Mouse (Mus musculus) liver, embryonic 15.5 days (tissue): ENCODE results near the gene Ccnjl. TPM values are rescaled to one million over a fixed set of nuclear protein-coding genes. Genes with fewer than 3 reads are reported as not detected.
A peak's percentile ranks its signal among the peaks of the same experiment; 100 is the strongest.

Experiments
- ATAC-seq: fragments of 200-750 bp; cut with Nextera tagmentation; 2 replicates; pipeline ENCODE4 v1.8.0; 2017; ENCODE audit warnings: moderate number of reproducible peaks, mild to moderate bottlenecking, moderate library complexity; ENCODE audit not compliant: insufficient read depth
- H3K27ac ChIP-seq: fragments of 300-500 bp; sonication (generic); replicated peaks from 2 replicates; pipeline ENCODE4 v1.5.1; 2015; ENCODE audit warnings: mild to moderate bottlenecking, inconsistent platforms
- H3K27me3 ChIP-seq: fragments of 300-500 bp; sonication (generic); 2 replicates; pipeline ENCODE4 v1.6.1; 2015; ENCODE audit warnings: mild to moderate bottlenecking, inconsistent platforms
- H3K36me3 ChIP-seq: fragments of 300-500 bp; sonication (generic); replicated peaks from 2 replicates; pipeline ENCODE4 v1.6.1; 2015; ENCODE audit warnings: moderate library complexity, mild to moderate bottlenecking, inconsistent platforms
- H3K4me1 ChIP-seq: fragments of 300-500 bp; sonication (generic); replicated peaks from 2 replicates; pipeline ENCODE4 v1.6.1; 2015; ENCODE audit warnings: inconsistent platforms
- H3K4me2 ChIP-seq: fragments of 300-500 bp; sonication (generic); 2 replicates; pipeline ENCODE4 v1.6.1; 2015; ENCODE audit warnings: moderate library complexity, mild to moderate bottlenecking, inconsistent platforms
- H3K4me3 ChIP-seq: fragments of 300-500 bp; sonication (generic); replicated peaks from 2 replicates; pipeline ENCODE4 v1.5.1; 2015; ENCODE audit warnings: mild to moderate bottlenecking, inconsistent platforms
- H3K9ac ChIP-seq: fragments of 300-500 bp; sonication (generic); 2 replicates; pipeline ENCODE4 v1.6.1; 2015; ENCODE audit warnings: moderate library complexity, mild to moderate bottlenecking, inconsistent platforms
- H3K9me3 ChIP-seq: fragments of 300-500 bp; sonication (generic); replicated peaks from 2 replicates; pipeline ENCODE4 v1.6.1; 2016; ENCODE audit warnings: inconsistent platforms
- WGBS: fragments of 180-500 bp; shearing (Covaris S2); methylation state at CpG from one replicate; pipeline ENCODE4 v1.1.7; 2015; ENCODE audit warnings: mixed read lengths; ENCODE audit not compliant: insufficient replicate concordance; 5-methylcytosine and 5-hydroxymethylcytosine counted together
- polyA plus RNA-seq: library from polyadenylated mRNA; unstranded; fragments of >200 nt; fragmentation: Nextera tagmentation; extraction: Ambion mirVana; gene quantifications from 2 replicates; pipeline ENCODE4 v1.2.1, GENCODE M21; 2015

Gene Ccnjl
- polyA plus RNA-seq, 1 experiment from 2014 or later = 2.0 TPM

DNA sequence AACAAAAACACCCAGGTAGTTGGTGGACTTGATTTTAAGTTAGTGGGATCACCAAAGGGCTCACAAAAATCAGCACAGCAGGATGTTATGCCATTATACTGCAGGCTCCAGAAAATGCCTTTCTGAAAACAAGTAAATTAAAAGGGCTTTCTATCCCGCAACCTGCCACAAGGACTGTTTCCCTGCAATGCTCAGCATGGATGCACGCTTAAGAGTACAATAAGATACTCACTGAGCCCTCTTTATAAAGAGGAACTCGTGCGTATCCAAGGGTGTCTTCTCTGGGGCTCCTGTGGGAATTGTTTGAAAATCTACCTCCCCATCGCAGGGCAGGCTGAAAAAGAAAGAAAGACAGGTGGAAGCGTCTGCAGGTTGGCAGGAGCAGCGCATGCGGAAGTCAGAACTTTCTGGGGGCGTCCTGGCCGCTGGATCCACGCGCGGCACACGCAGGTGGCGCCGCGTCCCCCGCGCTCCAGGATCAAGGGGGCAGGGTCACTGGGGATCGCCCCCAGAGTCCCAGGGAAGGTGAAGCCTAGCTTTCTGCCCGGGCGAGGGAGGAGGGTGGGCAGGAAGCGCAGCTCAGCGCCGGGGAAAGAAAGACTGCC is 404 bp upstream of the Ccnjl start:
- WGBS = 3% methylated on average over 25 of the region's 25 CpGs
- no peak for ATAC-seq
- H3K9me3 ChIP-seq = no peaks in the 10 kb centered on the region
- H3K4me1 ChIP-seq = no peaks in the 10 kb centered on the region; the same call in 1 of the 2 replicates
- peak overlapping the region; percentile 75 for H3K4me2 ChIP-seq
- peaks cover 30% of the 10 kb centered on the region for H3K27me3 ChIP-seq
- no peaks in the 10 kb centered on the region for H3K36me3 ChIP-seq
- peak overlapping the region; percentile 61 for H3K4me3 ChIP-seq
- no peak overlapping the region for H3K27ac ChIP-seq
- H3K9ac ChIP-seq = peak overlapping the region; percentile 45; the same call in 1 of the 2 replicates

DNA sequence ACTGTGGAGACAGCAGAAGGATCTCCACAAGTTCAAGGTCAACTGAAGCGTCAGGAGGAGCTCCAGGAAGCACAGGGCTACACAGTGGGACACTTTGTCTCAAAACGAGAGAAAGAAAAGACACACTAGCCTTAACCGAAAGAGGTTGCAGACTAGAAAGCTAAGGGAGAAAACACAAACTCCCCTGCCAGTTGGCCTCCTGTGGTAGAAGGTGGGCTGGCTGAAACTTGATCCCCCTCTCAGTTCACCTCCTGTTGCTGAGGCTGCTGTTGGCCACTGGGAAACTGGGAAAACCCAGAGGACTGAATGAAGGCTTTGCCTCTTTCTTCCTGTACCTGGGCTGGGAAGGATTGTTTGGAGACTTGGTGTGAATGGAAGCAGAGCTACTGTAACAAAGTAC is 1.5 kb downstream of the Ccnjl start:
- Histone ChIP-seq H3K4me2 (no peak overlapping the region), H3K27me3 (peaks cover 30% of the 10 kb centered on the region), H3K4me1 (no peaks in the 10 kb centered on the region; the same call in 1 of the 2 replicates), H3K4me3 (no peak overlapping the region), H3K27ac (no peak overlapping the region), H3K9me3 (no peaks in the 10 kb centered on the region), H3K36me3 (no peaks in the 10 kb centered on the region), H3K9ac (no peak overlapping the region)
- ATAC-seq = no peak
- 57% methylated on average over 3 of the region's 3 CpGs for WGBS

DNA sequence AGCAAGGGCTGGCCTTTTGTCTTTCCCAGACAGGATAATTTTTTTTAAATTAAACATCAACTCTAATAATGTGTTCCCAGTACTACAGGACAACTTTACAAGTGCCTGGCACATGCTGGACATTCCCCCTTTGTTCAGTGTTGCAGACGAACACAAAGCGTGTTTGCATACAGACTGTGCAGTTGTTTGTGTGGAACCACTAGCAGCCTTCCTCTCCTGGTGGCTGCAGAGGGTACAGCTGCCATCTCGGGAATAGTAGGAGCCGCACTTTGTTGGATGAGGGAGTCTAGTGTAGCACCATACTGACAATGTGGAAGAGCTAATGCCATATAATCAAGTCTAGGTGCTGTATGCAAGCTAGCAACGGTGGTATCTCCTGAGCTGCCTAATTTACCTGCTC is 3.0 kb downstream of the Ccnjl start:
- H3K36me3 ChIP-seq = no peaks in the 10 kb centered on the region

DNA sequence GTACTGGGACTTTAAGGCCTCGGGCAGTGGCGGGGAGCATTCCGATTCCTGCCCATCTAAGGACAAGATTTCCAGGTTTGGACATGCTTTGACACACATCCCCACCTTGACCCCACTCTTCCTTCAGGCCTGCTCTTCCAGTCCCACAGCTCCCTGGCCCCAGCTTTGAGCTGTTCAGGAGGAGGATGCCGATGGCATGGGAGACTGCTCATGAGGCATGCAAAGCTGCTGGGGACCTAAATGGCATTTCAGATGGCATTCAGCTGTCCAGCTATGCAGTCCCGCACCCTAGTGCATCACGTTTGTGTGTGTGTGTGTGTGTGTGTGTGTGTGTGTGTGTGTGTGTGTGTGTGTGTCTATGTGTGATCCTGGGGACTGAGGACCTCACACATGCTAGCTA is 8.5 kb downstream of the Ccnjl start:
- H3K4me2 ChIP-seq = no peak overlapping the region
- WGBS = 58% methylated on average over 6 of the region's 6 CpGs
- no peak overlapping the region for H3K4me3 ChIP-seq
- no peaks in the 10 kb centered on the region for H3K27me3 ChIP-seq
- H3K9ac ChIP-seq = no peak overlapping the region
- H3K36me3 ChIP-seq = no peaks in the 10 kb centered on the region
- H3K27ac ChIP-seq = no peak overlapping the region
- H3K4me1 ChIP-seq = no peaks in the 10 kb centered on the region
- no peak for ATAC-seq
- no peaks in the 10 kb centered on the region for H3K9me3 ChIP-seq

More for the DNA sequence above, 3.0 kb downstream of the Ccnjl start:
- Histone ChIP-seq H3K27ac (no peak overlapping the region), H3K4me1 (no peaks in the 10 kb centered on the region; the same call in 1 of the 2 replicates), H3K9me3 (no peaks in the 10 kb centered on the region), H3K9ac (no peak overlapping the region), H3K4me2 (no peak overlapping the region), H3K27me3 (peaks cover 30% of the 10 kb centered on the region), H3K4me3 (no peak overlapping the region)
- 58% methylated on average over 5 of the region's 5 CpGs for WGBS
- no peak for ATAC-seq

DNA sequence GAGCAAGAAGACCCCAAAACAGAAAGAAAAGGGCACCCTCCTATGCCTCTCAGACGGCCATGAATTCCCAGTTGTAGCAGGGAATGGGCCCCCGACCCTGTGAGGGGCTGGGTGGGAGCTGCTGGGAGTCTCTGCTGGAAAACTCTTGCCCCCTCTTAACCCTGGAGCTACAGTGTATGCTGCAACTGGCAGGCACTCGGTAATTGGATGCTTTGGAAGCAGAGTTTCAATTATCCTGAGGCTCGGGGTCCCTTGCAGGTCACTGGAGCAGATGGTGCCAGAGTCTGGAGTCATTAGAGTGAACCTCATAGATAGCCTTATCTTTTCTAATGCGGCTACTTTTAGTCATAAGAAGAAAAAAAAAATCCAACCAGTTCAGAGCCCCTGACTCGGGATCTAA is 11.3 kb downstream of the Ccnjl start:
- no peak overlapping the region for H3K27ac ChIP-seq
- ATAC-seq = no peak
- 40% methylated on average over 6 of the region's 6 CpGs for WGBS

DNA sequence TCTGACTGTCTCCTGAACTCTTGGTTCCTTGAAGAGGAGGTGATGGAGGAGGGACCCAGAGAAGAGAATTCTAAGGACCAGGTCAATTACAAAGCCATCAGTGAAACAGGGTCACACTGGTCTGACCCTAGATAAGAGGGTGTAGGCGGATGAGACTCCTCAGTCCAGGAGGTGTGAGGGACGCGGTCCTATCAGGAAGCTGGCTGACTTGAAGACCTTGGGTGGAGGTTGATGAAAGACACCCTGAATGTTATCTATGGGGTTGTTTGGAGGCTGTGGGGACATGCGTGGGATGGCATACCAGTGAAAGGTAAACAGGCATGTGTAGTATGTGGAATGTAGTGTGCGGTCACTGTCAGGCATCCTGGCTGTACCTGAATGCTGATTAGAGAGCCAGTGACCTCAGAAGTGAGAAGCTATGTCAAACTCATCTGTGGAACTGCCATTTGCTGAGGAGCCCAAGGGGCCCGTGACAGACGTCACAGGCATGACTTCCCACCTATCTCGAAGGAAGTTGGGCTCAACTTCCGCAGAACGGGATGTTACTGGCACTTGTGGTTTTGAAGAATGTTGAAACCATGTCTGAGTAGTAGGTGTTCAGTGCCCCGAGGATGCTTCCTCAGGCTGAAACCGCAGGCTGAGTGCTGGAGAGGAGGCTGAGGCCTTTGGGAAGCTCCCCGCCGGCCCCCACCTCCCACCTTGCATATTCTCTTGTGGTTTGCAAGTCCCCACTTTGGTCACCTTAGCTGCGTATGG is 15.3 kb downstream of the Ccnjl start:
- Histone ChIP-seq H3K27ac (no peak overlapping the region), H3K9ac (no peak overlapping the region), H3K36me3 (no peaks in the 10 kb centered on the region), H3K4me2 (no peak overlapping the region), H3K4me3 (no peak overlapping the region), H3K27me3 (no peaks in the 10 kb centered on the region), H3K9me3 (no peaks in the 10 kb centered on the region), H3K4me1 (peaks cover 30% of the 10 kb centered on the region)
- peak; percentile 34; the same call in 1 of the 2 replicates for ATAC-seq
- WGBS = 17% methylated on average over 15 of the region's 15 CpGs

More for the DNA sequence above, 11.3 kb downstream of the Ccnjl start:
- peaks cover 14% of the 10 kb centered on the region for H3K4me1 ChIP-seq
- no peaks in the 10 kb centered on the region for H3K36me3 ChIP-seq
- no peaks in the 10 kb centered on the region for H3K27me3 ChIP-seq
- H3K9me3 ChIP-seq = no peaks in the 10 kb centered on the region
- H3K4me2 ChIP-seq = no peak overlapping the region
- H3K9ac ChIP-seq = no peak overlapping the region
- H3K4me3 ChIP-seq = no peak overlapping the region

DNA sequence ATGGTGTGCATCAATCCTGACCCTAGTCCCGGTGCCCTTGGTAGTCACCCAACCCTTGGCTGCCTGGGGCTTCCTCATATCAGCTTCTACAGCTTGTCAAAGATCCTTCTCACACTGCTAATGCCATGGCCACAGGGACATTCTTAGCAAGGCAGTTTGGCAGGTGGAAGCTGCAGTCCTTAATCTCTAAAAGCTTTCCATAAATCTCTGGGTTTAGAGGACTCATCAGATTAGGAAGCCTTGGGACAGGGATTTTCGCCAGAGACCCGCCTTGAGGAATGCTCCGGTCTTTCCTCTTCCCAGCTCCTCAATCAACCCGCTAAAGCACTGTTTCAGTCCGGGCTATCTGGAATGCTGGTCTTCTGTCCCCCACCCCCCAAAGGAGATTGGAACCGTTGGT is 16.2 kb downstream of the Ccnjl start:
- WGBS = 59% methylated on average over 7 of the region's 7 CpGs
- no peak overlapping the region for H3K27ac ChIP-seq
- no peaks in the 10 kb centered on the region for H3K9me3 ChIP-seq
- H3K36me3 ChIP-seq = no peaks in the 10 kb centered on the region
- H3K4me3 ChIP-seq = no peak overlapping the region
- ATAC-seq = no peak
- peaks cover 38% of the 10 kb centered on the region for H3K4me1 ChIP-seq
- no peak overlapping the region for H3K9ac ChIP-seq
- no peaks in the 10 kb centered on the region for H3K27me3 ChIP-seq
- no peak overlapping the region for H3K4me2 ChIP-seq

GRCm38 (mm10) chr11:43545873-43546475 is 17.4 kb downstream of the Ccnjl start:
- Histone ChIP-seq H3K4me1 (peaks cover 43% of the 10 kb centered on the region), H3K9me3 (no peaks in the 10 kb centered on the region), H3K27me3 (no peaks in the 10 kb centered on the region), H3K4me3 (no peak overlapping the region), H3K4me2 (no peak overlapping the region), H3K27ac (no peak overlapping the region), H3K36me3 (no peaks in the 10 kb centered on the region), H3K9ac (no peak overlapping the region)
- ATAC-seq = no peak
- WGBS = 62% methylated on average over 16 of the region's 16 CpGs

GRCm38 (mm10) chr11:43546678-43547077 is 18.1 kb downstream of the Ccnjl start:
- no peak for ATAC-seq
- H3K4me3 ChIP-seq = no peak overlapping the region
- no peaks in the 10 kb centered on the region for H3K27me3 ChIP-seq
- H3K9ac ChIP-seq = no peak overlapping the region
- H3K9me3 ChIP-seq = no peaks in the 10 kb centered on the region
- no peaks in the 10 kb centered on the region for H3K36me3 ChIP-seq
- no peak overlapping the region for H3K27ac ChIP-seq
- H3K4me1 ChIP-seq = peaks cover 43% of the 10 kb centered on the region
- 66% methylated on average over 4 of the region's 4 CpGs for WGBS
- H3K4me2 ChIP-seq = no peak overlapping the region

GRCm38 (mm10) chr11:43548148-43548547 is 19.6 kb downstream of the Ccnjl start:
- no peak overlapping the region for H3K9ac ChIP-seq
- no peak for ATAC-seq
- no peak overlapping the region for H3K4me2 ChIP-seq

DNA sequence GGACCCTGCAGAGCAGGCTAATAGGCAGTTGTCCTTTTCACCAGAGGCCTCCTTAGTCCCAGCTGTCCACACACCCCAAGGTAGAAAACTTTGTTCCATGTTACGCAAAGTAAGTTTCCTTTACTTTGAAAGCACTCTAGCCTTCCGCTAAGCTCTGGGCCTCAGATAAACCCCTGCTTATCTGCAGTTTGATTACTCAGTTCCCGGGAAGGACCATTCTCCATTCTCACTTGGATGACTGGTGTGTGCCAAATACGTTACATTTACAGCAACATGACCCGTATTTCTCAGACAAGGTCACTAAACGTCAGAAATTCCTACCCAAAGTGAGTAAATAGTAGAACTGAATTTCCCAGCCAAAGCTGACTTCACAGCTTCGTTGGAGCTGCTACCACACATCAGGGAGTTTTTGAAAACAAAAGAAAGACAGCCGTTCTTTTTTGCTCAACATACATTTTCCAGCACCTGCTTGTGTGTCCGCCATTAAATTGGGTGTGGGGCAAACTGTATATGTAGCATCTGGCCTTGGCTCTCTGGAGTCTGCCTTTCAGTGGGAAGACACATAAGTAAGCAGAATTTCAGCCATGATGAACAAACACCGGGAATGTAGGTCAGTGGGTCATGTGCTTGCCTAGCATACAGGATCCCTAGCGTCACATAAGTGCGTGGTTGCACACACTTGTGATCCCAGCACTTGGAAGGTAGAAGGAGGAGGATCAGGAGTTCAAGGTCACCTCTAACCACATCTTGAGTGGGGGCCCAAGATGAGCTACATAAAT is 20.3 kb downstream of the Ccnjl start:
- Histone ChIP-seq H3K4me3 (no peak overlapping the region), H3K4me2 (no peak overlapping the region), H3K27me3 (no peaks in the 10 kb centered on the region), H3K27ac (peak overlapping the region; percentile 58), H3K9ac (no peak overlapping the region), H3K4me1 (peaks cover 38% of the 10 kb centered on the region), H3K36me3 (no peaks in the 10 kb centered on the region), H3K9me3 (no peaks in the 10 kb centered on the region)
- 51% methylated on average over 12 of the region's 12 CpGs for whole genome bisulfite sequencing
- ATAC-seq = peak; percentile 46; the same call in 1 of the 2 replicates

More at GRCm38 (mm10) chr11:43548148-43548547, 19.6 kb downstream of the Ccnjl start:
- no peaks in the 10 kb centered on the region for H3K36me3 ChIP-seq
- WGBS = 50% methylated on average over 7 of the region's 7 CpGs
- H3K27ac ChIP-seq = peak overlapping the region; percentile 58
- no peak overlapping the region for H3K4me3 ChIP-seq
- H3K27me3 ChIP-seq = no peaks in the 10 kb centered on the region
- H3K4me1 ChIP-seq = peaks cover 43% of the 10 kb centered on the region
- no peaks in the 10 kb centered on the region for H3K9me3 ChIP-seq
